Mouse (Mus musculus) left cerebral cortex, adult 8-10 months (tissue): ENCODE data around the gene Gad2. TPM values are rescaled to one million over a fixed set of nuclear protein-coding genes. Genes with fewer than 3 reads are reported as not detected.

Experiments
- microRNA-seq, 2 experiments: library from miRNA; unstranded; fragments of <30 nt; microRNA quantifications; one replicate each; pipeline ENCODE4 v1.2.0; 2022
- total RNA-seq, 4 experiments: library from RNA; stranded (reverse); gene quantifications; 2 replicates each; pipeline ENCODE4 v1.2.4; 2022

The Gad2 gene
- total RNA-seq, 4 experiments from 2014 or later: 132 to 159 (median 145) TPM

Small RNA genes lying within 50 kb of the gene (microRNA-seq; reads per million reads assigned to microRNA genes)
- gene Gm23636 (0 reads per million in 2 experiments), gene Mir3967 (0 reads per million in 2 experiments)

Other genes with a start within 250 kb of the Gad2 start
- 10 to 100 TPM in 2 of 4 experiments, 1 to 10 TPM in 2; 5.9 to 15.2 (median 9.3) TPM for gene Apbb1ip, start 151.9 kb downstream of the Gad2 start, total RNA-seq